Mouse (Mus musculus): ENCODE data around the gene Vash2. TPM values are rescaled to one million over a fixed set of nuclear protein-coding genes. Genes with fewer than 3 reads are reported as not detected.

Vash2 gene
- 0.06 TPM for polyA plus RNA-seq (2017; shearing (Covaris generic))

GRCm38 (mm10) chr1:190979100-190979563, at the start of gene Vash2:
Vash2 (minus strand) TSS chr1:190979296.

GRCm38 (mm10) chr1:191026021-191026713, 47.1 kb upstream of the Vash2 start, which contains the start of gene Flvcr1:
Flvcr1 (minus strand) TSS chr1:191026158.

GRCm38 (mm10) chr1:190924812-190925211, 54.3 kb downstream of the Vash2 start, which contains the start of gene Angel2:
Angel2 (plus strand) TSS chr1:190925112.

DNA sequence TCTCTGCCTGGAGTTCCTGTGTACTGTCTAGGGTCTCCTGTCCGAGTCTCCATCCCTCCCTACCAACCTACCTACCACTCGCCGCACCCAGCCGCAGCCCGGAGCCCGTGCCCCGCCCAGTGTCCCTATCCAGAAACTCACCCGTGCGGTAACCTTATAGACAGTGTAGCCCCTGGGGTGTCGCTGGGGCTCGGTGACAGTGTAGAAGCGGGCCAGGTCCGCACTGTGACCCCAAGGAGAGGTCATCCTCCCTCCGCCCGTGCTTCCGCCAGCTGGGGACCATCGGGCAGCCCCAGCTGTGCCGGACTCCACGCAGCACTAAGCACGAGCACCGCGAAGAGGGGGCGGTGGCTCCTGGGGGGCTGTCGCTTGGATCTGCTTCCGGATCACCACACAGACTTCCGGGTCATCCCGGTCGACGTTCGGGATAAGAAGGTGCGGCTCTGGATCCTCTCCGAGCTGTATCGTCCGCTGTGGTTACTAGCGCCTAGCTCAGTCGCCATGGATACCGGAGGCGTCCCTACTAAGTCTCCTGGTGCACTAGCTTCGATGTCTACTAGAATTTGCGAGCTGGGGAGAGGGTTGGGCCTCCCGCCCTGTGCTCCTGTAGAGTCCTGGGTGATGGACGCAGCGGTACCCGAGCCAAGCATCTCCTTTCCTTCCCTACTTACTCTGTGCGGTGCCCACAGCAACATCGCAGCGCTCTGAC, 67.5 kb downstream of the Vash2 start, which contains the start of gene Rps6kc1:
Gene Rps6kc1 (minus strand): TSS at position 356 of the 709 bp plus-strand sequence.

Other genes starting within 250 kb of the Vash2 start
- gene Rps6kc1, start 67.5 kb downstream of the Vash2 start, polyA plus RNA-seq (2017; shearing (Covaris generic)), result 8.6 TPM
- 84.8 TPM for gene Angel2, start 54.2 kb downstream of the Vash2 start, polyA plus RNA-seq (2017; shearing (Covaris generic))
- 18.3 TPM for gene Flvcr1, start 46.9 kb upstream of the Vash2 start, polyA plus RNA-seq (2017; shearing (Covaris generic))
- gene Spata45, start 57.3 kb upstream of the Vash2 start, polyA plus RNA-seq (2017; shearing (Covaris generic)), result not detected
- gene Tatdn3, start 83.6 kb upstream of the Vash2 start, polyA plus RNA-seq (2017; shearing (Covaris generic)), result 14.8 TPM
- gene Nsl1, start 83.7 kb upstream of the Vash2 start, polyA plus RNA-seq (2017; shearing (Covaris generic)), result 2.3 TPM
- 0.30 TPM for gene Batf3, start 118.6 kb upstream of the Vash2 start, polyA plus RNA-seq (2017; shearing (Covaris generic))
- gene Fam71a, start 185.5 kb upstream of the Vash2 start, polyA plus RNA-seq (2017; shearing (Covaris generic)), result not detected
- gene Atf3, start 238.7 kb upstream of the Vash2 start, polyA plus RNA-seq (2017; shearing (Covaris generic)), result 0.32 TPM